In genomic region chr8:94454905-94455304, GRCm38 (mm10) we compare ENCODE assay signal across 19 mouse cellular contexts. TPM values are rescaled to one million over a fixed set of nuclear protein-coding genes. Genes with fewer than 3 reads are reported as not detected.
"Had no signal": no experiment of that assay in that cellular context is flagged by ENCODE, and none has a peak within 500 bp of the region (broad histone marks: within the 10 kb centered on the region; RNA-seq: fewer than 3 reads in every experiment).

No protein-coding gene starts in this region.

- H3K4me2 ChIP-seq: liver, embryonic 15.5 days; lung, embryonic 15.5 days; midbrain, embryonic 11.5 days; midbrain, embryonic 13.5 days; midbrain, embryonic 15.5 days; neural tube, embryonic 12.5 days had no signal

- H3K36me3 ChIP-seq: liver, embryonic 15.5 days; lung, embryonic 15.5 days; midbrain, embryonic 13.5 days; midbrain, embryonic 15.5 days; neural tube, embryonic 12.5 days had no signal

- DNase-seq: lung, adult 2 months; lung, postnatal 14 days; lung, postnatal 36 days; right cerebral cortex, adult 18-20 months; right cerebral cortex, postnatal 25 days; right cerebral cortex, postnatal 4 days; spleen, adult 18-20 months; thymus, adult 18-20 months; thymus, postnatal 14 days; thymus, postnatal 36 days had no signal

- H3K27me3 ChIP-seq: liver, embryonic 15.5 days; lung, embryonic 15.5 days; midbrain, embryonic 13.5 days; midbrain, embryonic 15.5 days; neural tube, embryonic 12.5 days had no signal

- H3K9ac ChIP-seq: liver, embryonic 15.5 days; lung, embryonic 15.5 days; midbrain, embryonic 13.5 days; midbrain, embryonic 15.5 days; neural tube, embryonic 12.5 days had no signal

- H3K9me3 ChIP-seq: liver, embryonic 15.5 days; lung, embryonic 15.5 days; midbrain, embryonic 13.5 days; midbrain, embryonic 15.5 days; neural tube, embryonic 12.5 days had no signal

- H3K27ac ChIP-seq: liver, embryonic 15.5 days; lung, embryonic 15.5 days; macrophage; midbrain, embryonic 13.5 days; midbrain, embryonic 15.5 days; neural tube, embryonic 12.5 days had no signal

- ATAC-seq: lung, postnatal 0 days; midbrain, embryonic 13.5 days; midbrain, embryonic 15.5 days had no signal

- H3K4me3 ChIP-seq: liver, embryonic 15.5 days; lung, embryonic 15.5 days; megakaryocyte, embryonic 14.5 days; midbrain, embryonic 13.5 days; midbrain, embryonic 15.5 days; neural tube, embryonic 12.5 days had no signal

- H3K4me1 ChIP-seq: liver, embryonic 15.5 days; lung, embryonic 15.5 days; midbrain, embryonic 13.5 days; midbrain, embryonic 15.5 days; neural tube, embryonic 12.5 days had no signal

RNA-seq across cellular contexts. Expression of gene Nlrc5, which starts 20.7 kb away (rescaled TPM):
- polyA plus RNA-seq: midbrain, embryonic 11.5 days had no signal
